Mouse (Mus musculus): ENCODE results near the gene Ttc41.

The Ttc41 gene

GRCm38 (mm10) chr10:86755816-86756502 lies 50.3 kb downstream of the Ttc41 start:
- no peak for DNase-seq (ENCODE audit: low spot score in 2 of 2)

GRCm38 (mm10) chr10:86757724-86758123 lies 52.1 kb downstream of the Ttc41 start:
- no peak for DNase-seq (ENCODE audit: low spot score in 2 of 2)

GRCm38 (mm10) chr10:86758211-86758610 lies 52.6 kb downstream of the Ttc41 start:
- DNase-seq (ENCODE audit: low spot score in 2 of 2) = no peak

- no peak for DNase-seq (ENCODE audit: low spot score in 2 of 2)
Observed at GRCm38 (mm10) chr10:86761236-86761635, 55.6 kb downstream of the Ttc41 start.

- no peak for DNase-seq (ENCODE audit: low spot score in 2 of 2)
Observed at GRCm38 (mm10) chr10:86761722-86762383, 56.2 kb downstream of the Ttc41 start.

- DNase-seq (ENCODE audit: low spot score in 2 of 2) = no peak
Observed at GRCm38 (mm10) chr10:86762384-86762730, 56.7 kb downstream of the Ttc41 start.

- DNase-seq (ENCODE audit: low spot score in 2 of 2) = no peak
Observed at GRCm38 (mm10) chr10:86763672-86764071, 58.1 kb downstream of the Ttc41 start, which contains the start of gene Gm49358. Gm49358 (plus strand) TSS chr10:86763972.

- no peak for DNase-seq (ENCODE audit: low spot score in 2 of 2)
Observed at GRCm38 (mm10) chr10:86765344-86765966, 59.8 kb downstream of the Ttc41 start.

GRCm38 (mm10) chr10:86769216-86769615 lies 63.6 kb downstream of the Ttc41 start:
- no peak for DNase-seq (ENCODE audit: low spot score in 2 of 2)

GRCm38 (mm10) chr10:86769797-86770196 lies 64.2 kb downstream of the Ttc41 start:
- no peak for DNase-seq (ENCODE audit: low spot score in 2 of 2)

GRCm38 (mm10) chr10:86771701-86772100 lies 66.1 kb downstream of the Ttc41 start:
- no peak for DNase-seq (ENCODE audit: low spot score in 2 of 2)

GRCm38 (mm10) chr10:86772231-86772631 lies 66.6 kb downstream of the Ttc41 start:
- DNase-seq (ENCODE audit: low spot score in 2 of 2) = peak in 1 of 2 experiments; percentile 33

- no peak for DNase-seq (ENCODE audit: low spot score in 2 of 2)
Observed at GRCm38 (mm10) chr10:86773360-86773759, 67.7 kb downstream of the Ttc41 start.

- DNase-seq (ENCODE audit: low spot score in 2 of 2) = no peak
Observed at GRCm38 (mm10) chr10:86776281-86776680, 70.7 kb downstream of the Ttc41 start.

- no peak for DNase-seq (ENCODE audit: low spot score in 2 of 2)
Observed at GRCm38 (mm10) chr10:86777614-86778319, 72.2 kb downstream of the Ttc41 start.

GRCm38 (mm10) chr10:86778398-86779116 lies 72.9 kb downstream of the Ttc41 start, which contains the start of gene Nt5dc3:
Nt5dc3 (plus strand) TSS chr10:86779005.
- peak; percentile 87 to 92 for DNase-seq (ENCODE audit: low spot score in 2 of 2)

GRCm38 (mm10) chr10:86779117-86779755 lies 73.6 kb downstream of the Ttc41 start:
- peak in 1 of 2 experiments; percentile 51 for DNase-seq (ENCODE audit: low spot score in 2 of 2)

- no peak for DNase-seq (ENCODE audit: low spot score in 2 of 2)
Observed at GRCm38 (mm10) chr10:86779816-86780500, 74.3 kb downstream of the Ttc41 start.

GRCm38 (mm10) chr10:86781641-86782040 lies 76.0 kb downstream of the Ttc41 start:
- no peak for DNase-seq (ENCODE audit: low spot score in 2 of 2)

- DNase-seq (ENCODE audit: low spot score in 2 of 2) = no peak
Observed at GRCm38 (mm10) chr10:86782656-86783055, 77.0 kb downstream of the Ttc41 start.
